Mouse (Mus musculus): ENCODE measurements around the gene Tlr12.
A peak's percentile ranks its signal among the peaks of the same experiment; 100 is the strongest.
"Not testable (repeated sequence)": the region's sequence is repeated elsewhere in the genome, so short reads cannot be mapped to it uniquely, and the experiment has no call there.

The Tlr12 gene

DNA sequence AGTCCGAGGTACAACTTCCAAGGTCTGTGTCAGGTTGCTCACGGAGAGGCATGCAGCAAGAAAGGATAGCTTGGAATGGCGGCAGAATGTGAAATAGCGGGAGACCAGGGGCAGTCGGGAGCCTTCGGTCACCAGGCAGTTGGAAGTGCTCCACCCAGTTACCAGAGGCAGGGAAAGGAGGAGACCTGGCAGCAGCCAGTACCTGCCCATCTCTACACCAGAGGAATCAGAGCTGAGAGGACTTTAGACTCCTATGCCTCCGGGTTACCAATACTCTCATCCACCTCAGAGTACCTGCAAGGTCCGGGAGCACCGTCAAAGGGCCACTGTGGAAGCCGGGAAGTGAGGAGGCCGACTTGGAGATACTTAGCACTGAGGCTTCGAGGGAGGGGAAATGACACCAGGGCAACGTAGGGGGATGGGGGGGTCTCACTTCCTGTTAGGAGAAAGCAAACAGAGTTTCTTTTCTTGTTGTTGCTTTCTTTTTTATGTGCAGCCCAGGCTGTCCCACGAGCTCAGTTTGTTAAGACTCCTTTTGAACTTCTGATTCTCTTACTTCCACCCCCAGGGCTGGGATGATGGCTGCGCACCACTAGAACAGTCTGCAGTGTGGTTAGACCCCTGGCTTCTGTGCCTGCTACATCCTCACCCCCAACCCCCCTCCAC lies at the start of gene Tlr12:
TSS of gene Tlr12 (minus strand) at position 374 of the 666 bp plus-strand sequence.
- peak; percentile 86 for DNase-seq

DNA sequence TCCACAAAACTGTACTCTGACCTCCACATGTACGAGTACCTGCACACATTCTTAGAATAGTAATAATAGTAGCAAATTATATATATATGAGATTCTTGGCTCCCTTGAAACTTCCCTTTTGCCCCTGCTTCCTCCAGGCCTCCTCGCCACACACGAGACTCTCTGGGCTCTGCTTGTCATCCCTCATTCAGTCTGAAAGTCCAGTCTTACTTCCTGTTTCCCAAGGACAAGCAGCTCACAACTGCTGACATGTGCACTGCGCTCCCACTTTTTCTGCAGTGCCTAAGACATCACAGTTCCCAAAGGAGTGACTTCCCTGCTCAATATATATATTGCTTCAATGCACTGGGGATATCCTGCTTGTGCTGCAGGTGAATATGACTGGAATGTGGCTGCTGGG lies 48.8 kb upstream of the Tlr12 start:
- DNase-seq, result not testable (repeated sequence)

DNA sequence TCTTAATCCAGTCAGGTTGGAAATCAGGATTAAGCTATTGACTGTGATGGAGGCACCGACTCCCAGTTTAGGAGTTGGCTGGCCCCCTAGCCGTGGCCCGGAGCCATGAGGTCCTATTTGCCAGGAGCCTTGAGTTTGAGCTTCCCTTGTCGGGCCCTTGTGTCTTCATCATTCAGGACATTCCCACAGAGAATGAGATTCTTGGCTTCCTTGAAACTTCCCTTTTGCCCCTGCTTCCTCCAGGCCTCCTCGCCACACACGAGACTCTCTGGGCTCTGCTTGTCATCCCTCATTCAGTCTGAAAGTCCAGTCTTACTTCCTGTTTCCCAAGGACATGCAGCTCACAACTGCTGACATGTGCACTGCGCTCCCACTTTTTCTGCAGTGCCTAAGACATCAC lies 47.9 kb upstream of the Tlr12 start:
- not testable (repeated sequence) for DNase-seq

DNA sequence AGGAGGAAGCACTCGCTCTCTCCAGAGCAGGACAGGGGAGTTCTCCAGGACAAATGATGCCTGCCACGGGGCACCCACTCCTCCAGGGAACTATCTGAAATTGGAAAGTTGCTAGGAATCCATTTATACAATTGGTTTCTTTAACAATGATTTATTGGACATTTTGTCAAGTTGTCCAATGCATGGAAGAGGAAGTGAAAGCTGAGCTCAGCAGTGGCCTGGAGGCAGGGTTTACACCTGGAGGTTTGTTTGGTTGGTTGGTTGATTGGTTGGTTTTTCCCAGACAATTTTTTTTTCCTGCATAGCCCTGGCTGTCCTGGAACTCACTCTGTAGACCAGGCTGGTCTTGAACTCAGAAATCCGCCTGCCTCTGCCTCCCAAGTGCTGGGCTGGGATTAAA lies 45.6 kb upstream of the Tlr12 start:
- DNase-seq, result no peak

DNA sequence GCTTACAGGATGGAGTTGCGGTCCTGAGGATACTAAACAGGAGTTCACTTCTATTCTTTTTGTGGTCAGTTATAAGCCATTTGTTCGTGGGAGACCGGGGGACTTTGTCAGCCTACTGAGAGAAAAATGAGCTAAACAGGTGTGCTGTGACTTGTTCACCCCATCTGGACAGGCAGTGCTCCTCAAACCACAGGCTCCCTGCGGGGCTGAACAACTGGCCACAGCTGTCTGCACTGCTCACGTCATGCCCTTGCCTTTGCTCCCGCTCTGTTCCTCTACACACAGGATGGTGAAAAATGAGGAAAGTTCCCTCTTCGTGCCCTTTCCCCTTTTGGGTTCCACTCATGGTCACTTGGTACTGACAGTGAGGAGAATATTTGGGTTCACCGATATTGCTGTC lies 42.6 kb upstream of the Tlr12 start:
- DNase-seq, result no peak

DNA sequence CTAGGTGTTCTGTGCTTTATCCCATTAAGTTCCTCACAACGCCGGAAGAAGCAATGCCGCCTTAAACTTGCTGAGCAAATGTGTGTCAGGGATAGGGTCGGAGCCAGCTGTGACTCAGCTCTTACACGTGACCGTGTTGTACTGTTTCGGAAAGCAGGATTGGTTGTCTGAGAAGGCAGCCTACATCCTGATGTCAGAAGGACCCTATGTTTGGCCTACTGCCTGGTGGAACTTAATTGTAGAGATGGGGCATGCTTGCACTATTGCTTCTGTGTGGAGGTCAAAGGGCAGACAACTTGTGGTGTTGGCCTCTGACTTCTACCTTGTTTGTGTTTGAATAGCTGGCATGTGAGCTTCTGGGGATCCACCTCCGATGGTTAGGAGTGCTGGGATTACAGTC lies 41.8 kb upstream of the Tlr12 start:
- no peak for DNase-seq

DNA sequence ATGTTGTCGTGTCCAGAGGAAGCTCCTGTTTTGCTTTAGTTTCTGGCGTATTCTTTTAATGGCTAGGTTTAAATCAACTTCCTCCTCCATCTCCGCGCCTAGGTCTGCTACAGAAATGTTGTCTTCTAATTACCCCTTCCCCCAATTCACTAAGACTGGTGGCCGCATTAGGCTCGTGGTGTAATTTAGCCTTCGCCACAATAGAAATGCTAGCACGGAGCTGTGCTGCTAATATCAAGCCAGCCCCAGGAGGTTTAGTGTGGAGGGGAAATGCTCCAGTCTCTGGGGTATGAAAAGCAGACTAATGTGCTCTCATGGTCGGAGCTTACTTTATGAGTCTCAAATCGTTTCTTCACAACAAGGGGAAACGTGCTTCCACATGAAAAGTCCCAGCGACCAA lies 37.0 kb upstream of the Tlr12 start:
- DNase-seq, result peak; percentile 10

DNA sequence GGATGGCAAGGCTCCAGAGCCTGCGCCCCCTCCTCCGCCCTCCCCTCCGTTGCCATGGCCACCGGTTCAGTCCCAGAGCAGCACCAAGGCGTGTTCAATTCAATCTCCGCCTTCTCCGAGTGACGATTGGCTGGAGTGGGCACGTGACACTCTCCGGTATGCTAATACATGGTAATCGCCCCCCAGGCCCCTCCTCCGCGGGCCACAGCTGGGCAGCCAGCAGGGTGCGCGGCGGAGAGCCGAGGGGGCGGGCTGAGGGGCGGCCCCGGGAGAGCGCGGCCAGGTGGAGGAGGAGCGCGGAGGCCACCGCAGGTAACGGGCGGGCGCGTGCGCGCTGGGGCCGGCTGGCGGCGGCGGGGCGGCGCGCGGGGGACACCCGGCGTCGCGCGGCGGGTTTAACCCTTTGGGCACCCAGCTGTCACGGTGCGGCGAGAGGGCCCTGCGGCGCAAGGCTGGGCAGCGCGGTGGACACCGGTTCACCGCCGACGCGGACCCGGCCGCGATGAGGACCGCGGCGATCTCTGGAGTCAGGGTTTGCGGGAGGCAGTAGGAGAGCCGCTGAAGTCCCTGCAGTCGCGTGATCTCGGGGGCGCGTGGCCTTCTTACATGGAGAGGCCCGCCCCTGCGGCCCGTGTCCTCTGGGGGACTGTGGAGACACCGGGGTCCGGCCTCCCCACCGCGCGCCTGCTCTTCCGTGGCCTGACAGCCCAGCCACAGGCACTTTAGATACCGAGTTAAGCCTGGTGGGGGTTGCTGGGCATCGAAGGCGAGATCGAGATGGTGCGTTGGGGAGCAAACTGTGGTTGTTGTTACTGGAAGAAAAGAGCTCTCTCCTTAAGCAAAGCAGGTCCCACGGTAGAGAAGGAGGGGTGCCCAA lies 36.3 kb upstream of the Tlr12 start, which contains the start of gene Phc2:
TSS of gene Phc2 (plus strand) at position 198 of the 877 bp plus-strand sequence.
- DNase-seq, result peak; percentile 97

DNA sequence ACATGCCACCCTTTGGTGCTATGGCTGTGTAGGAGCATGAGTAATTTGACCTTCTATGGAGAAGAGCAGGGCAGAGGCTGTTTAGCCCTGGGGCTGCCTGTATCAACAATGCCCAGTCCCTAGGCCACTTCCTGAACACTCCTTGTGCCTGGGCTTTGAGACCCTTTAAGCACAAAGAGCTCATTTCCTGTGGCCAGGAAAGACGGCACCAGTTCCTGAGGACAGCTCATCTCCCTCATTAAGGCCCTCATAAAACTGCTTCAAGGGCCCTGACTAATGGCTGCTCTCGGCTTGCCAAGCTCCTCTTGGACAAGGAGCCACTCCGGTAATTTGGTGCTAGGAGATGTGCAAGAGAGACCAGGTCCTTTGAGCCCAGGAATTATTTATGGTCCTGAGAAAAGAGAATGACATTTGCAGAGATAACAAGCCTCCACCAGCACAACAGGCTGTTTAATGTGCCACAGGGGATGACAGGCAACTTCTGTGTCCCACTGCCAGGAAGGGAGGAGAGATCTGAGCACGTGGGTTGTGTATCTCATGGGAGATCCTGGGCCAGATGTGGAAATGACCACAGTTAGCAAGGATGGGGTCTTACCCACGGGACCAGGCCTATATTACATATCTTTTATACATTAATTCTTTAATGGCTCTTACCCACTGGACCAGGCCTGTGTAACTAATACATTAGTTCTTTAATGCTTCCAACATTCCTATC lies 34.3 kb upstream of the Tlr12 start:
- no peak for DNase-seq

DNA sequence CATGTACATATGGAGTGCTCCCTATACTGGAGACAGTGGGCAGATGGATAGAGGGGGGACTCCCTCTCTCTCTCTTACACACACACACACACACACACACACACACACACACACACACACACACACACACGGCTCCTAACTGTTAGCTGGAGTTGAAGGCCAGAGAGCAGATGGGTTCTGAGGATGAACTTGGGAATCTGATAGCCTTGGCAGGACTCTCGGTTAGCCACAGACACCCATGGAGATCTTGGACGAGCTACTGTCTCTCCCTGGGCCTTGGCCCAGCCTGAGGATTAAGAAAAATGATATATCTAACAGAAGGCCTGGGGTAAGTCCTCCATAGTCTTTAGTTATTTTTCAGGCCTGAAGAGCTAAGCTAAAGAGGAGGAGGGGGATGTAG lies 33.1 kb upstream of the Tlr12 start:
- no peak for DNase-seq

DNA sequence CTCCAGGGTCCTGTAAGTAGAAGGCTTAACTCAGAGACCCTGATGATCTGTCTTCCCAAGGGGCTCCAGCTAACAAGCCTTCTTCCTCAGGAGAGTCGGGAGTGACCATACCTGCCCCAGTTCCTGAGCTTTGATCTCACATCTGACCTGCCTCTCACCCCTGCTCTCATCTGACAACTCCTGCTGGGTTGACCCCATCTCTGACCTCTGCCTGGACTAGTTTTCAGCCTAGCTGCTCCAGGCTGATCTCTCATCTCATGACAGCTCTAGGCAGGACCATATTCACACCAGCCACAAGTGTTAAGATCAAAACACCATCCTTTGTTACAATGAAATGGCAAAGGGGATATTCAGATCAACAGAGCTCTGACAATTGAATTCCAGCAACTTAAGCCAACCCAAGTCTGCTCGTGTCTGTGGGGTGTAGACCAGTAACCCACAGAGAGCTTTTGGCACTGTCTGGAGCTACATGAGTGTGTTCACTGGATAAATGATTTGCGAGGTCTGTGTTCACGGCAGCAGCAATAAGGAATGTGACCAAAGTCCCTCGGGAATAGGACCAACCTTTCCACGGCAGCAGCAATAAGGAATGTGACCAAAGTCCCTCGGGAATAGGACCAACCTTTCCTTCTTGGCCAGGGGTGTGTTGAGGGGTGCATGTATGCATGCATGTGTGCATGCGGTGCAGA lies 30.3 kb upstream of the Tlr12 start:
- DNase-seq, result no peak

DNA sequence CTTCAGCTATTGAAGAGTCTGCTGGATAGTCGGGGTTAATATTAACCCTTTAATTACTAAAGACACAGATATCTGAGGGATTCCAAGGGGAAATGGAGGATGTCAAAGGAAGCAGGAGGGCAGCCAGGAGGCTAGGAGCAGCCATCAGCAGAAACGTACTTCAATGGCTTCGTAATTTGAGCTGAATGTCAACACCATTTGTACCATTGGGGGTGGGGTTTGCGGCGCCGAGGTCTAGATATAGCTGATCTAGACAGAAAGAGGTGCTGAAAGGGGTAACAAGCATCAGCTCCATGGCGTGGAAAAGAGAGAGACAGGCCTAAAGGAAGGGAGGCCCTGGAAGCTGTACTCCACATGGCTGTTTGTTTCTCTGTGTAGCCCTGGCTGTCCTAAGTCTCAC lies 28.3 kb upstream of the Tlr12 start:
- DNase-seq, result no peak

DNA sequence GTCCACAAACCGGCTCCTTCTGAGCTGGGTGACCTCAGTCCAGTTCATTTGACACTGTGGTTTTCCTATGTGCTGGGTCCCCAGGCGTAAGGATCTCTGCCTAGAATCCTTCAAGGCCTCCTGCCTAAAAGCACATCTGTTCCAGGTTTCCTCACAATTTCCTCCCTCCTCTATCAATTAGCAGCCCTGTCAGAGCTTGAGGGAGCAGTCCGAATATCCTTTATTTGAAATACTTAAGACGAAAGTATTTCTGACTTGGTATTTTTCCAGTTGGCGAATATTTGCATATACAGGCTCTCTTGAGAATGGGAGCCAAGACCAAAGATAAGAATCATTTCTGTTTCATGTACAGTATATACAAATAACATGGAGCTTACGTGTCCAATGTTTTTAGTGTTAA lies 27.5 kb upstream of the Tlr12 start:
- DNase-seq, result no peak

DNA sequence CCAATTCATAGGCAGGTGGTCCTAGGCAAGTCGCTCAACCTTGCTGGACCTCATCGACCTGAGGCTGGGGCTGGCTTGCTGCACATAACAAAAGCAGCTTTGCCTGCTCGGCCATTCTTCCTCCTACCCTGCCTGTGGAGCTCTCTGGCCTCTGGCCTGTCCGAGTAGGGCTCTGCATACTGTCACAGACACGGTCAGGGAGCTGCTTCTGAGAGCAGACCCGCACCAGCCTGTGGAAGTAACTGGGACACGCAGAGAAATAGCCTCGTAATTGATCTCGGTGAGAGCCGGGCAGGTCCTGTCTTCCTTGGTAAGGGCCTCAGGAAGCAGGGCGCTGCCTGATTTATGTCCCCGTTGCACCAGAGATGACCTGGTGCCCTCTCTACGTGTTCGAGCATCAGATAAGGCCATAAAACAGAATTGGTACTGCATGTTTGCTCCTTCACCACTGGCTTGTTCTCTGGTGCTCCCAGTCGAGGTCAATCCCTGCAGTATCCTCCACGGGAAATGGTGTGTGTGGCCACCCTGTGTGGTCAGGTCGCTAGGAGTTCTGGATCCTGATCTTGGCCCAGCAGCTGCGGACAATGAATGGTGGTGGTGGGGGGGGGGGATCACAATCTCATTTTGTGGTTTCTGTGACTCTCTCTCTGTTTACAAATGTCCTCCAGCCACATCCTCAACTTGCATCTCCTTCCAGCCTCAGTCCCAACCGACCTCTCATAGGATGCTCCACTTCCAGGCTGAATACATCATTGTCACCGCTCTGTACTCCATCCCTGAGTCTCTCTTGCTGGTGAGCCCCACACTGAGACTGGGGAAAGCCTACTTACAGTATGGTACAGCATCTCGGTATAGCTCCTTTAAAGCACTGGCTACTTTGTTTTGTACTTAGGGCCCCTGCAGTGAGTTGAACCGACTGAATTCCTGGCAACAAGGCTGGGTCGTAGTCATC lies 23.6 kb upstream of the Tlr12 start:
- DNase-seq, result no peak

DNA sequence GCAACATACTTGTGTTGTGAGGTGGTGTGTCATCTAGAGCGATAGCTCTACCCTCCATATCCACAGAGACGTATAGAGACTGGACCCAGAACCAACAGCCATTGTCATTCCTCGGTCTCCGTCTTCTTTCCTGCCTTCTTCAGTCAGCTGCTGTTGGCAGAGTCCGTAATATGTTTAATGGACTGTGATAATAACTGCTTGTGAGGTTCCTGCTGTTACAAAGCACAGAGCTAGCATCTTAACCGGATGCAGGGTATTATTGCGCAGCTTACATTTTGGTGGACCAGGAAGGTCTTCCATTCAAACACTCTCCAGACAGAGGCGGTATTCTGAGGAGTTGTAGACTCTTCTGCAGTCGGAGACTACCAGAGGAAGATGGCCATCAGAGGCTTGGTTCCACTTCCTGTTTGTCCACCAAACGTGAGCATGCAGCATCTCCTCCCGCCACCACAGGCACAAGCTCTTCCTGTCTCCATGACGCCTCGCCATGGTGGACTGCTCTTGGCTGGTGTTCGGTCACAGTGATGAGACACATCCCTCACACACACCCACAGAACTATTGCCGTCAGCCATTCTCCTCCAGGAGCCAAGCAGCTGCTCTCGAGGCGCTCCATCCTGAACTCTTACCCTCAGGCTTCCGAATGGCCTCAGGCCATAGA lies 20.0 kb upstream of the Tlr12 start:
- DNase-seq, result no peak

DNA sequence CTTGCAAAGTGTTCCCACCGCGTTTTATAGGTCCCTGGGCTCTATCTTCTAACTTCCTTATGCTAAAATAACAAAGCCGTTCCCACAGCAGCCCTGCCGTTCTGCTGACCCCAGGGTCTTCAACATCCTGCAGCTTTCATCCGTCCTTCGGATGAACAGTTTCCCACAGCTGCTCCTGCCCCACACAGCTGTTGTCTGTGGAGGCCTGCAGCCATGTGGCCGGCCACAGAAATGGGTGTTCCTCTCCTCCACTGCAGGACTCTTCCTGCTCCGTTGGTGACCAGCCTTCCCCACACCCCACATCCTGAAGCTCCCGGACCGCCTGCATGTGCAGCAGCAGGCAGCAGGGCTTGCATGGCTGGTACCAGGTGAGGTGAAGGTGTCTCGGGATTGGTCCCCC lies 18.8 kb upstream of the Tlr12 start:
- DNase-seq, result no peak

DNA sequence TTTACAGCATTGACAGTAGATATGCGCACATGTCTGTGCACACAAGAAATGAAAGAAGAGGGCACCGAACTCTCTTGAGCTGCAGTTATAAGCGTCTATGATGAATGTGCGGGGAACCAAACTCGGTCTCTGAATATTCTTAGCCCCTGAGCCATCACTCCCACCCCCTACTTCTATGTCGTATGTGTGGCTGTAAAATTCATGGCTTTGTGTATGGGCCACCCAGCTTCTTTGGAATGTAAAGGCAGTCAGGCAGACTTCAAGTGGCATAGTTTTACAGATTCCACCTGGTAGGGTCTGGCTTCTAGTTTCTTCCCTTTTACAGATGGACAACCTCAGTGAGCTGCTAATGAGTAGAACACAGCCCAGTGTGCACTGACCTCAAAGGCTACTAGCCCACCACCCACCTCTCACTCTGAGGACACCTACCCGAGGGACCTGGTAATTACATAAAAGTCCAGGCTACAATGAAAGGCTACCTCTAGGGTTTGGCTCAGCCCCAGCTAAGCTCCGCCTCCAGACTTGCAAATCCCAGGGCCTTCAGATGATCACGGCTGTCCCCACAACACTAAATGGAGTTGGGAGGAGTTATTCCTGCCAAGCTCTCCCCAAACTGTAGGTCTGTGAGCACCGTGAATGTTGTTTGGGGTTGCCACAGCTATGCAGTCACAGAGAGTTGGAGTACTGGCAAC lies 17.6 kb upstream of the Tlr12 start:
- DNase-seq, result no peak

DNA sequence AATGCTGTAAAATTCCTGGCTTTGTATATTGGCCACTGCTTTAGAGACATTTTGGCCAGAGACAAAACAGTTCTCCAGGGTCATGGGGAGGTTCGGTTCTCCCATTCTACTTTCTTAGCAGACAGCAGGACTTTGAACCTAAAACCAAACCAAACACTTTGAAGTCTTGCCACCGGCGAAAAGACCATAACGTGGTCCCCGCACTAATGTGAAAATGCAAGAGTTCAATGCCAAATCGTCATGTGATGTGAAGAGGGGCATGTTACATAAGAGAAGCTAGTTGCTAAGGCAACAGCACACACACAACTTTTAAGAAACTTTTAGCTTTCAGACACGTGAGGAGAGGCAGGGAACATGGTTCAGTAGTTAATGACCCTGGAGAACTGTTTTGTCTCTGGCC lies 17.0 kb upstream of the Tlr12 start:
- no peak for DNase-seq

DNA sequence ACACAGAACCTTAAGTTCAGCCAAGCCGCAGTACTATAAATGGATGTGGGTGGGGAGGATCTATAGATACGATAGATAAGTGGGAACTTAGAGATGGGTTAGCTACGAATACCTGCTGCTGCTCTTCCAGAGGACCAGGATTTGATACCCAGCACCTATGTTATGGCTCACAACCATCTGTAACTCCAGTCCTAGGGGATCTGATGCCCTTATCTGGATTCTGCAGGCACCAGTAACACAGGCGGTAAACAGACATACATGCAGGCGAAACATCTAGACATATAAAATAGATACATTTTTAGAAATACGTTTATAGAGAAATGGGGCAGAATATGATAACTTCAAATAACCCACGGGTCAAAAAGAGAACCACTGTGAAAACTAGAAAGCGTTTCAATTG lies 2.7 kb upstream of the Tlr12 start:
- DNase-seq, result no peak

DNA sequence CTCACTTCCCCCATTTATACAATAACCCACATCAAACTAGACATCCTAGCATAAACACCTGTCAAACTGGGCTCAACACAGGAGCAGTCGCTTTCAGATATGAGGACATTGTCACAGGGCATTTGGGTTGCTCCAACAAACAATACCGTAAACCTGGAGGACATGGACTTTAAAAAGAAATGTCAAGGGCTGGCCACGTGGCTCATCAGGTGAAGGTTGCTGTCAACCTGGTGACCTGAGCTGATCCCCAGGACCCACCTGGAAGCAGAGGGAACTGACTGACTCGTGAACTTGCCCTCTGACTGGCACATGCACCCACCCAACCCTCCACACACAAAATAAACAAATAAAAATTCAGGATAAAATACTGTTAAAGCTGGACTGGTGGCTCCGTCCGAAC lies 2.2 kb upstream of the Tlr12 start:
- DNase-seq, result no peak

DNA sequence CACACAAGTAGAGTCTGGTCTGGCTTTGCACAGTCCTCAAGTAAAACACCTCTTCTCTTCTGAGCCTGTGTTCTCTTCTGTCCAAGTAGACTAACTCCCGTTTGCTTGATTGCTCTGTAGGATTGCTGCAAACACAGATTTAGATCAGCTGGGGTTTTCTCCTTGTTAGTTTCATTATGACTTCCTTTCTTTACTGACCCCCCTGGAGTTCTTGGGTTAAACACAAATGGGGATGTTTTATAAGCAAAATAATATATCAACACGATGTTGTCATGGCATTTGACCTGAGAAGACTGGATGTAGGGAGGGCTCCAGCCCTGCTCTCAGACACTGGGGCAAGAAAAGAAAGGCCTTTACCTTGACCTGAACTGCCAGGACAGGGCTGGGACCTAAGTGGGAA lies 544 bp upstream of the Tlr12 start:
- DNase-seq, result no peak
